Mouse (Mus musculus): ENCODE measurements at regions not wholly inside any gene's neighbourhood (a gene's known extent, or its start where the extent isn't known, plus 50 kb on each side); places are given as distances from the start of the nearest gene placed in this dataset.

GRCm38 (mm10) chr4:57362652-57363051 lies 61.0 kb upstream of the Ptpn3 start:
- no peak for DNase-seq (ENCODE audit: extremely low spot score, low read depth, low spot score)

GRCm38 (mm10) chr4:57369736-57370373 lies 64.2 kb upstream of the Palm2 start:
- peak; percentile 52 for DNase-seq (ENCODE audit: extremely low spot score, low read depth, low spot score)

GRCm38 (mm10) chr4:57377872-57378271 lies 56.2 kb upstream of the Palm2 start:
- peak; percentile 12 for DNase-seq (ENCODE audit: extremely low spot score, low read depth, low spot score)

GRCm38 (mm10) chr4:57380063-57380800 lies 53.8 kb upstream of the Palm2 start:
- no peak for DNase-seq (ENCODE audit: extremely low spot score, low read depth, low spot score)

- no peak for DNase-seq (ENCODE audit: extremely low spot score, low read depth, low spot score)
Measured at GRCm38 (mm10) chr4:57381306-57381705, 52.7 kb upstream of the Palm2 start.

Data from hindlimb bud, embryonic 11.5 days (tissue).